Mouse (Mus musculus) layer of hippocampus, postnatal 25 days (tissue): ENCODE results near the gene Ltbr. TPM values are rescaled to one million over a fixed set of nuclear protein-coding genes. Genes with fewer than 3 reads are reported as not detected.

Experiments used
- DNase-seq, 2 experiments: peaks; one replicate each; pipeline ENCODE4 v3.0.0; 2022; ENCODE audit warnings: mixed read lengths in 2 of 2, low spot score in 1 of 2; ENCODE audit errors: extremely low spot score in 1 of 2
- total RNA-seq, 2 experiments: library from RNA; stranded (reverse); gene quantifications; 2 replicates each; pipeline ENCODE4 v1.2.3; 2021

The Ltbr gene
- total RNA-seq, result 10 to 100 TPM in 1 of 2 experiments, 1 to 10 TPM in 1; 8.7 to 10.2 TPM

DNA sequence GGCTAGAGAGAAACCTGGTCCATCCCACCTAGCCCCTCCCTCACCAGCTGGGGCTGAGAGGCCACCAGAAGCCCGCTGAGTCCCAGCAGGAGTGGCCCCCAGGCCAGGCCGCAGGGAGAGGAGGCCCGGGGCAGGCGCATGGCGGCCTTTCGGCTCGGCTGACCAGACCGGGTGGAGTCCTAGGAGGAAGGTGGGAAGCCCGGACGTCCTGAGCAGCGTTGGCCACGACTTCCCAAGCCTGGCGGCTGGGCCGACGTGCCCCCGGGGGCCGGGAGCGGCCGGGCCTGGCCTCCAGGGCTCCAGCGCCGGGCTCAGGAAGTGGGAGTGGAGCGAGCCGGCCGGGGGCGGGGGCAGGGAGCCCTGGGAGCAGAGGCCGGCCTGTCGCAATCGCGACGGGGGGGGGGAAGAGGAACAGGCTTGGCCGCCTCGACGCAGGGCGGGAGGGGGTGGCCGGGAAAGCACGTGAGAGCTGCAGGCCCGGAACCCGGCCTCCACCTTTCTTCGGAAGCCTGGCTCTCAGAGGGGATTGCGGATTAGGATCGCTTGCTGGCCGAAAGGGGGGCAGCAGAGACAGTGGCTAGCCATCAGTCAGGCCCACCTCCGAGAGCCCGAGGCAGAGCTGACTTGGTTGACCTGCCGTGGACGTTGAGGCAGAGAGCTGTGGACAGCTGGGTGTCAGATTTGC is at the start of gene Ltbr:
Ltbr (minus strand) TSS at position 340 of the 685 bp plus-strand sequence.
- peak in 1 of 2 experiments; percentile 25 for DNase-seq

GRCm38 (mm10) chr6:125363021-125363420 is 49.3 kb upstream of the Ltbr start:
- no peak for DNase-seq

DNA sequence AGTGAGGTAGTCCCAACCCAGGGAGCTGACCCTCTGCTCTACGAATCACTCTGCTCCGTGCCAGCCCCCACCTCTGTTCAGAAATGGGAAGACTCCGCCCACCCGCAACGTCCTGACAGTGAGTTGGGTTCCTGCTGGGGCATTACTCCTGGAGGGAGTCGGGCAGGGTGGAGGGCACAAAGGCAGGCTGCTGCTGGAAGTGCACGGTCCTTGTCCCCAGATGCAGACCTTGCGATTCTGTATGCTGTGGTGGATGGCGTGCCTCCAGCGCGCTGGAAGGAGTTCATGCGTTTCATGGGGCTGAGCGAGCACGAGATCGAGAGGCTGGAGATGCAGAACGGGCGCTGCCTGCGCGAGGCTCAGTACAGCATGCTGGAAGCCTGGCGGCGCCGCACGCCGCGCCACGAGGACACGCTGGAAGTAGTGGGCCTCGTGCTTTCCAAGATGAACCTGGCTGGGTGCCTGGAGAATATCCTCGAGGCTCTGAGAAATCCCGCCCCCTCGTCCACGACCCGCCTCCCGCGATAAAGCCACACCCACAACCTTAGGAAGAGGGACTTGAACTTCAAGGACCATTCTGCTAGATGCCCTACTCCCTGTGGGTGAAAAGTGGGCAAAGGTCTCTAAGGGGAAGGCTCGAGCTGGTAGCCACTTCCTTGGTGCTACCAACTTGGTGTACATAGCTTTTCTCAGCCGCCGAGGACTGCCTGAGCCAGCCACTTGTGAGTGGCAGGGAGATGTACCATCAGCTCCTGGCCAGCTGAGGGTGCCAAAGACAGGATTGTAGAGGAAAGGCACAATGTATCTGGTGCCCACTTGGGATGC is 48.0 kb upstream of the Ltbr start:
- no peak for DNase-seq

GRCm38 (mm10) chr6:125360846-125361245 is 47.2 kb upstream of the Ltbr start:
- DNase-seq, result no peak

DNA sequence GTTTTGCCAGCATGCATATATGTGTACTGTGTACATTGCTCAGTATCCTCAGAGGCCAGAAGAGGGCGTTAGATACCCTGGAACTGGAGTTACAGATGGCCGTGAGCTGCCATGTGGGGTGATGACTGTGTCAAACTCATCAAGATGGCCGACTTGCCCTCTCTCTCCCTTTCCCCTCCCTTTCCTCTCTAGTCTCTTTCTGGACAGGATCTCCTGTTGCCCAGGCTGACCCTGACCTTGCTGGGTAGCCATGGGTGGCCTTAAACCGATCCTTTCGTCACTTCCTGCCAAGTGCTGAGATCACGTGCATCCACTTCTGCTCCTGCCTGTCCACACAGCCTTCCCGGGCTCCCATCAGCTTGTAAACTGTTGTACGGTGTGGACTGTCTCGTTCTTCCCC is 46.3 kb upstream of the Ltbr start:
- DNase-seq, result no peak

DNA sequence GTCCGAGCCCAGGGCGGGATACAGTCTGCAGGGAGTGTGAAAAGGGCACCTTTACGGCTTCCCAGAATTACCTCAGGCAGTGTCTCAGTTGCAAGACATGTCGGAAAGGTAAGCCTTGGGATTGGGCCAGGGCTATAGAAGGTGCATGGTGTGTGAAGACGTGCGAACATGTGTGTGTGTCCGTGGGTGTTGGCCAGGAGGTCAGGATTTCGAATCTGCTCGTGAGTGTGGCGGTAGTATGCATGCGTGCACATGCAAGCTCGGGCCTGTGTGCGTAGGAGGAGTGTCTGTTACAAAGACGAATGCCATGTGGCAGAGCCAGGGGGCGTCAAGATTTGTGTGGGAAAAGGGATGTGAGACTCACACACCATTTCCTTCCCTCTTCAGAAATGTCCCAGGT is 43.6 kb upstream of the Ltbr start:
- no peak for DNase-seq

DNA sequence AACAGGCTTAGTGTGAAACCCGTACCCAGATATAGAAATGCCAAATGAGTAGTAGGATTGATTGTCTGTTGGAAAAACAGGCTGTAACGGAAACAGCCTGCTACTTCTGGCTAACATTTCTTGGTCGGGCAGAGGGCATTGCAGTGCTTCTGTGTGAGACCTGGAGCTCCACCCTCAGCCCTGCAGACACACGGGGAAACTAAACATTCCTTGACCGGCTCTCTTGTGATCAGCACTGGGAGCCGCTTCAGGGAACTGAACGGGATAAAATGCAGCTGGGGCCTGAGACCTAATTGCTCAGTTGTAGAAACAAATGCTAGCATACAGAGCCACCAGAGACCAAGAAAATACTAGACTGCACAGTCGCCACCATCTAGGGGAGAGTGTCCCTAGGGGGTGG is 42.6 kb upstream of the Ltbr start:
- DNase-seq, result no peak

DNA sequence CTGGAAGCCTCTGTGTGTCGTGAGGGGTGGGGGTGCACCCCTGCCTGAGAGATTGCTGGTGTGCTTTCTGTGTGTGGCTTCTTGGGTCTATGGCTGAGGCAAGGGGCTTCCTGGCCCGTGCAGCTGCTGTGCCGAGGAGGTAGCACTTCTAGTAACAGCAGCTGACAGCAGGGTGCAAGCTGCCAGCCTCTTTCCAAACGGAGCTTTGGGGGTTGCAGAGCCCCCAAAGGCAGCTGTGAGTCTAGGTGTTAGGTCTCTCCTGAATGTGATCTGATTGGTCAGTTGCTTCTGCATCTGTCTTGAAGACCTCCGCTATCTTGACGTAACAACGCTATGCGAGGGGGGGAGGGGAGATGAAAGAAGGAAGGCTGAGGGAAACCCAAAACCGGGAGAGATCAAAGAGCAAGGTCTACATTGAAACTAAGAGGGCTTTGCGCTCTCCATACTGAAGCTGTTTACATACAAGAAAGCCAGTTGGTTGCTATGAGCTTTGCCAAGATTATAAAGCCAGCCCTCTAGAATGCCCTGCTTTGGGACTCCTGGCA is 41.6 kb upstream of the Ltbr start:
- no peak for DNase-seq

DNA sequence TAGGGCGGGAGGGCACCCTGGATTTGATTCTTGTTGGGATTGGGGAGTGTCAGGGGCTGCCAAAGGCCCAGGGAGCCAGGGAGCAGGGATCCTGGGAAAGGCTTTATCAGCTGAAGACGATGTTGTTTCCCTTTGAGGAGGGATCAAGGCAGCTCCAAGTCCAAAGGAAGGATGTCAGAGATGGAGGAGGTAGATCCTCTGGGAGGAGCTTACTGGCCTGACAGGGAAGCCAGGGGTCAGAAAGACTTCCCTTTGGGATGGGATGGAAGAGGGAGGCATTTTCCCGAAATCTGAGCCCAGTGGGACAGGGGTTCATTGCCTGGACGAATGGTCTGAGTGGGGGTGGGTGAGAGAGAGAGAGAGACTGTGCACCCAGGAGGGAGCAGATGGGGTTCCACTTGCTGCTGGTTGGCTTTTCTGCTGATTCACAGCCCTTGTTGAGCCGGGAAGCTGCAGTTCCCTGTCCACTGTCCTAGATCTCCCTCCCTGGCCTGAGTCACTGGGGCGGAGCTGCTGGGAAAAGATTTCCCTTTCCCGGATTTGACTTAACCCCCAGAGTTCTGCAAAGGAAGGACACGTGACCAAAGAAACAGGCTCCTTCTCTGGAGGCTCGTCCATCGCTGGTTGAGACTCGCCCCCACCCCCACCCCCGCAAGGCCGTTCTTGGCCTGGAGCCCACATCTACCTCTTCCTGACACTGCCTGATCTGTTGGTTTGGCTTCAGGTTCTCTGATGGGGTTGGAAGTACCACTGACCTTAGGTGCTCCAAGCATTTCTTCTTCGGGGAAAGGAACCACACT is 40.9 kb upstream of the Ltbr start:
- no peak for DNase-seq

- no peak for DNase-seq
Observed at GRCm38 (mm10) chr6:125353655-125354054, 40.0 kb upstream of the Ltbr start.

GRCm38 (mm10) chr6:125353221-125353620 is 39.5 kb upstream of the Ltbr start:
- no peak for DNase-seq

- no peak for DNase-seq
Observed at GRCm38 (mm10) chr6:125352811-125353210, 39.1 kb upstream of the Ltbr start.

DNA sequence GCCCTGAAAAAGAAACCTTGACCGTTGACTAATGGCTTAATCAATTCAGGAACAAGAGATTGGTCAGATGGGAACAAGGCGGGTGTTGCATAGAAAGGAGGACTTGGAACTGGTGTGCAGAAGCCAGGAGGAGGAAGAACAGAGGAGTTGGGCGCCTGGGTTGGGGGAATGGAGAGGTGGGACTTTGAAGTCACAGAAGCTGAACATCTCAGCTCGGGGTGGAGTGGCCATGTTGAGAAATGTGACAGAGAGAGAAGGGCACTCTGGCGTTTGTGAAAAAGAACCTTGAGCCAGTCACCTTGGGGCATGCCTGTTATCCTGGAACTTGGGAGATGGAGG is 38.3 kb upstream of the Ltbr start:
- DNase-seq, result no peak

DNA sequence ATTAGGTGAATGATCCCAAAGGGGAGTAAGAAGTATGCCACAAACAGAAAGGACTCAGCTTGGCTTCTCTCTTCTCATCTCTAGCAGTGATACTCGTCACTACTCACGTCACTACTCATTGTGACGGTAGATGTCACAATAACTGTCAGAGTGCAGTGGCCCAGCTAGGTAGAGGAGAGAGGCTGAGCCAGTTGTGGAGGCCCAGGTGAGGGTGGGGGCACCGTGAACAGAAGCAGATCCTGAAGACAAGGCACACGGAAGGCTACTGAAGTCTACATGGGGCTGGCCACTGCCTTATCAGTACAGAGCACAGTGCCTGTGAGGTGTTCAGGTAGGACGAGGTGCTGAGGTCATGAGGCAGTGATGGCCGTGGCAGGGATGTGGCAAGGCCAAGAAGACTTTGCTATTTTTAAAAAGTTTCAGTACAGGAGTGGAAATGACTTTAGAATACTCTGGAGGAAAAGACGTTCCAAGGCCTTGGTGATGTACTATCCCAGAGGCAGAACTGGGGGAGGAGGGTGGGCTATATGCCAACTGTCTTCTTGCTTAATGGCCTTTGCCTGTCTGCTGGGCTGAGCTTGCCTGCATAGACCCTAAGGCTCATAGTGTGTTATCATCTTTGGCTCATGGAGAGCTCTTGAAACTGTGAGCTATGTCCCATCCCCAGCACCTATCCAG is 37.8 kb upstream of the Ltbr start:
- no peak for DNase-seq

- no peak for DNase-seq
Observed at GRCm38 (mm10) chr6:125350995-125351324, 37.3 kb upstream of the Ltbr start.

DNA sequence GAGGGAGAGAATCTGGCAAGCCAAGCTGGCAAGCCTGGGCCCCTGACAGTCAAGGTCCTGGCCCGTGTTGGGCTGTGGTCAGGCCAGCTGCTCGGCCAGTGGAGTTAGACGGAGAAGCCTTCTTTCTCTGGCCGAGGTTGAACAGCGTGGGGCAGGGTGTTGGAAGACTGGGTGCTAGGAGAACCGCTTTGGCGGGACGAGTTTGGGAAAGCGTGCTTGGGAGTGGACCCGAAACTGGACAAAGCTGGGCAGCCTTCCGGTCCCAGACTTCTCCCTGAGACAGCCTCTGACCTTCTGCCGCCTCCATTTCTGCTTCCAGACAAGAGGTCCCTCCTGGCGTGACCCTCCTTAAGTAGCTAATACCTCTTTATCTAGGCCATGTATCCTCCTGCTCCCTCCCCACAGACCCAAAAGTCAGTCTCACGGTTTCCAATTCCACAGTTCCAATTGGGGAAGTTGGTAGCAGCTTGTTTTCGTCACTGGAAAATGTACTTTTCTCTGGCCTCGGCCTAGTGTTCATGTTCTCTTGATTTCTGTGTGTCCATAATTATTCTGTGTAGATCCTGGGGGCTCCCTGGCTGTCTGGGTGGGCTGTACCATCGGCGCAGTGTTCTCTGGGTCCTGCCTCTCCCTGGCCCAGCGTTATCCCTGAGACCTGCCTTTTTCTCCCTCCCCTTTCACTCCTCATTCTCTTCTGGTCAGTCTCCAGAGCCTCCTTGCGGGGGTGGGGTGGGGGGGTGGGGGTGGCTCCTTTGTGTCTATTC is 36.7 kb upstream of the Ltbr start:
- no peak for DNase-seq

DNA sequence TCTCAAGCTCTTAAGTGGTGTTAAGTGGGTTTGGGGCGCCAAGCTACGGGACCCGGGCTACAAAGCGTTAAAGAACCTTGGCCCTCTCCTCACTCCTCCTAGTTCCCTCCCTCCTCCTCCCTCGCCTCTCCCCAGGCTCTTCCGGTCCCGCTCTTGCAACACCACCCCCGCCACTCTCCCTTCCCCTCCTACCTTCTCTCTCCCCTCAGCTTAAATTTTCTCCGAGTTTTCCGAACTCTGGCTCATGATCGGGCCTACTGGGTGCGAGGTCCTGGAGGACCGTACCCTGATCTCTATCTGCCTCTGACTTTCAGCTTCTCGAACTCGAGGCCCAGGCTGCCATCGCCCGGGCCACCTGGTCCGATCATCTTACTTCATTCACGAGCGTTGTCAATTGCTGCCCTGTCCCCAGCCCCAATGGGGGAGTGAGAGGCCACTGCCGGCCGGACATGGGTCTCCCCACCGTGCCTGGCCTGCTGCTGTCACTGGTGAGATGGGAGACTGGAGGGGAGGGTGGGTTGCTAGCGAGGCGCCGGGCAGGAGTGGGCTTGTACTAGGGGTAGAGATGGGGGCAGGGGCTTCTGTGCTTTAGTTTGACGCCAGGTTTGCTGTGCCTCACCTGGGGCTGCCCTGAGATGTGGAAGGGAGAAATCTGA is 36.0 kb upstream of the Ltbr start:
- no peak for DNase-seq

- DNase-seq, result no peak
Observed at GRCm38 (mm10) chr6:125348721-125349574, 35.3 kb upstream of the Ltbr start, which contains the start of gene Tnfrsf1a. Tnfrsf1a (plus strand) TSS chr6:125349362.
